Mouse (Mus musculus): ENCODE results near the gene Lmf1. TPM values are rescaled to one million over a fixed set of nuclear protein-coding genes. Genes with fewer than 3 reads are reported as not detected.

Gene Lmf1
- polyA plus RNA-seq, 1 experiment from 2014 or later, result 29.4 TPM

DNA sequence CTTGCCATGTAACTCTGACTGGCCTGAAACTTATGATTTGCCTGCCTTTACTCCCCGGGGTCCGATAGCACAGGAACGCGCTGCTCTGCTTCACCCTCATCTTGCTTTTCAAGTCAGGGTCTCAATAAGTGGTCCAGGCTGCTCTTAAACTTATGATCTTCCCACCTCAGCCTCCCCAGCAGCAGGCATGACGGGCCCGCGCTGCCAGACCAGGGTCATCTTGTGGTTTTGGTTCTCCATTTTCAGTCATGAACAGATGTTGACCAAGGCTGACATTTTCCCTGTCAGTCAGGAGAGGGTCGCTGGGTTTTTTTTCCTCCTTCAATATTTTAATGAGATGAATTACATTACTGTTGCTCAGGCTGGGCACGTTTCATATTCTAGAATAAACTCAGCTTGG lies 66.8 kb downstream of the Lmf1 start:
- no peak for ATAC-seq (ENCODE audit: insufficient number of reproducible peaks, insufficient read depth, low FRiP score, low TSS enrichment)
- no peak overlapping the region for H3K4me2 ChIP-seq (replicated peaks)
- H3K4me1 ChIP-seq, result peaks cover 42% of the 10 kb centered on the region
- no peaks in the 10 kb centered on the region for H3K9me3 ChIP-seq
- no peaks in the 10 kb centered on the region for H3K27me3 ChIP-seq
- WGBS, result 63% methylated on average over 9 of the region's 9 CpGs
- no peak overlapping the region; the same call in 1 of the 2 replicates for H3K27ac ChIP-seq
- peaks cover 23% of the 10 kb centered on the region; the same call in 1 of the 2 replicates for H3K36me3 ChIP-seq
- no peak overlapping the region for H3K4me3 ChIP-seq
- no peak overlapping the region for H3K9ac ChIP-seq

DNA sequence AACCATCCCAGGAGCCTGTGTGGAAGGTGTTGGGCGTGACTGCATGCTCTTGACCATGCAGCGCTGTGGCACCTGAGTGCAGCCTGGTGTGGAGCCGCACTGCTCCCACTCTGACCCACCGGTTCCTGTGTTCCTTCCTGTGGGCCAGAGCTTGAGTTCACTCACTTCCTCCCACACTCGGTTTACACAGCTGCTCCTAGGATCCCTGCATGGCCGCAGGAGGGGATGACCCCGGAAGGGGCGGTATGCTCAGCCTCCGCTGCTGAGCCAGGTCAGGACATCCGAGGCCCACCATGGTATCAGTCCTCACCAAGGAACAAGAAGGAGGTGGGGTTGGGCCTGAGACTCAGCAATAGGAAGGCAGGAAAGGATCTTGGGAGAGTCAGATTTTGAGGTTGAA lies 69.0 kb downstream of the Lmf1 start:
- Histone ChIP-seq H3K27ac (no peak overlapping the region), H3K9me3 (no peaks in the 10 kb centered on the region), H3K4me2 (replicated peaks) (no peak overlapping the region), H3K27me3 (no peaks in the 10 kb centered on the region), H3K4me1 (peaks cover 41% of the 10 kb centered on the region), H3K36me3 (peaks cover 23% of the 10 kb centered on the region; the same call in 1 of the 2 replicates), H3K4me3 (no peak overlapping the region), H3K9ac (no peak overlapping the region)
- 77% methylated on average over 10 of the region's 10 CpGs for WGBS
- no peak for ATAC-seq (ENCODE audit: insufficient number of reproducible peaks, insufficient read depth, low FRiP score, low TSS enrichment)

DNA sequence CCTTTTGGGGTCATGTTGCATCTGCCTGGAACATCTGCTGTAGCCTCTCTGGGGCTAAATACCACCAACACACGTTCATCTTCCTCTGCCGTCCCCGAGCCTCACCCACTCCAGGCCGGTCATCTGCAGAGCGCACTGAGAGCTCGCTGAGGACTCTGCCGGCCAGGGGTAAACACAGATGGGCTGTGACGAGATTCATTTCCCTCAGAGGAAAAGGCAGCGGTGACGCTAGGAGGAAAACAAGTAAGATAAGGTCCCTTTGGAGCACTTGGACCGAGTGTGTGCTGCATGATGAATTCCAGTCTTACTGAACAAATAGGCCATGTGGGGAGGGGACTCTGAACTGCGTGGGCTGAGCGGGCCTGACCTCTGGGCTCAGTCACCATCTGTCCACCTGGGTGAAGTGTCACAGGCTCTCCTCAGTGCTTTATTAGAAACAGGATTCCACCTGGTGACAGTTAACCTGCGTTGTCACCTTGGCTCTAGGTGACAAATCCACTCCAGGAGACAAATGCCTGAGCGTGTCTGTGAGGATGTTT lies 69.9 kb downstream of the Lmf1 start:
- 41% methylated on average over 15 of the region's 15 CpGs for WGBS

DNA sequence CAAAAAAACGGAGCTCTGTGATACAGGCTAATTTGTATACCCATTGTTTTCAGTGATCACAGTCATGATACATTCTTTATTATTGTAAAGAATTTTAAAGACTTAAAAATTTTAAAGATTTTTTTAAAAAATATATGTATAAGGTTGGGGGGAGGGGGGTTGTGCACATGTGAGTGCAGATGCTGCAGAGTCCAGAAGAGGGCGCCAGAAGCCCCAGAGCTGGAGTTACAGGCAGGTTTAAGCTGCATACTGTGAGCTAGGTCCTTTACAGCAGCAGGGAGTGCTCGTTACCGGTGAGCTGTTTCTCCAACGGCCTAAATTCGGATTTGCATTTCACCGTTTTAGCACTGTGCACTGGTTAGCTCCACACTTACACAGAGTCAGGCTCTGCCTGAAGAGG lies 71.8 kb downstream of the Lmf1 start:
- Histone ChIP-seq H3K36me3 (peaks cover 30% of the 10 kb centered on the region; the same call in 1 of the 2 replicates), H3K4me1 (peaks cover 17% of the 10 kb centered on the region), H3K9me3 (no peaks in the 10 kb centered on the region), H3K9ac (no peak overlapping the region), H3K4me2 (replicated peaks) (no peak overlapping the region), H3K27me3 (no peaks in the 10 kb centered on the region), H3K27ac (no peak overlapping the region), H3K4me3 (no peak overlapping the region)
- WGBS, result 84% methylated on average over 7 of the region's 7 CpGs
- no peak for ATAC-seq (ENCODE audit: insufficient number of reproducible peaks, insufficient read depth, low FRiP score, low TSS enrichment)

More for the DNA sequence above, 69.9 kb downstream of the Lmf1 start:
- H3K36me3 ChIP-seq, result peaks cover 23% of the 10 kb centered on the region; the same call in 1 of the 2 replicates
- no peaks in the 10 kb centered on the region for H3K27me3 ChIP-seq
- H3K9ac ChIP-seq, result no peak overlapping the region
- peaks cover 33% of the 10 kb centered on the region for H3K4me1 ChIP-seq
- no peak overlapping the region for H3K27ac ChIP-seq
- no peaks in the 10 kb centered on the region for H3K9me3 ChIP-seq
- ATAC-seq (ENCODE audit: insufficient number of reproducible peaks, insufficient read depth, low FRiP score, low TSS enrichment), result no peak
- H3K4me3 ChIP-seq, result no peak overlapping the region
- no peak overlapping the region for H3K4me2 ChIP-seq (replicated peaks)

DNA sequence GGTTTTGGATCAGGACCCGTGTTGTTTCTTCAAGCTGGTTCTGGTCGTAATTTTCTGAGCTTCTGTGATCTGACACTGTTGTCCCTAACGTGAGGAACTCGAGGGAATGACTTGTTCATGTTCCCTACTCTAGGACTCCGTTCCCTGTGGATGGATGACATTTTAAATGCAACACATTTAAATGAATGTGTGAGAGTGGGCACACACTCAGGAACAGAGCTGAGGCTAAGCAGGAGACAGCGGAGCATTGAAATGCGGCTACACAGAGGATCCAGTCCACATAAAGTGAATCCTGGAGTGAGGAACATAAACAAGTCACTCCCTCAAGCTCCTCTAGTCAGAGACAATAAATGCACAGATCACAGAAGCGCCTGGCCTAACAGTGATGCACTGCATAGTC lies 73.4 kb downstream of the Lmf1 start:
- WGBS, result 86% methylated on average over 8 of the region's 8 CpGs
- no peaks in the 10 kb centered on the region for H3K9me3 ChIP-seq
- no peaks in the 10 kb centered on the region for H3K27me3 ChIP-seq
- peaks cover 36% of the 10 kb centered on the region for H3K36me3 ChIP-seq
- ATAC-seq (ENCODE audit: insufficient number of reproducible peaks, insufficient read depth, low FRiP score, low TSS enrichment), result no peak
- H3K27ac ChIP-seq, result no peak overlapping the region
- peaks cover 29% of the 10 kb centered on the region for H3K4me1 ChIP-seq
- H3K4me3 ChIP-seq, result no peak overlapping the region
- H3K4me2 ChIP-seq (replicated peaks), result no peak overlapping the region
- H3K9ac ChIP-seq, result no peak overlapping the region

DNA sequence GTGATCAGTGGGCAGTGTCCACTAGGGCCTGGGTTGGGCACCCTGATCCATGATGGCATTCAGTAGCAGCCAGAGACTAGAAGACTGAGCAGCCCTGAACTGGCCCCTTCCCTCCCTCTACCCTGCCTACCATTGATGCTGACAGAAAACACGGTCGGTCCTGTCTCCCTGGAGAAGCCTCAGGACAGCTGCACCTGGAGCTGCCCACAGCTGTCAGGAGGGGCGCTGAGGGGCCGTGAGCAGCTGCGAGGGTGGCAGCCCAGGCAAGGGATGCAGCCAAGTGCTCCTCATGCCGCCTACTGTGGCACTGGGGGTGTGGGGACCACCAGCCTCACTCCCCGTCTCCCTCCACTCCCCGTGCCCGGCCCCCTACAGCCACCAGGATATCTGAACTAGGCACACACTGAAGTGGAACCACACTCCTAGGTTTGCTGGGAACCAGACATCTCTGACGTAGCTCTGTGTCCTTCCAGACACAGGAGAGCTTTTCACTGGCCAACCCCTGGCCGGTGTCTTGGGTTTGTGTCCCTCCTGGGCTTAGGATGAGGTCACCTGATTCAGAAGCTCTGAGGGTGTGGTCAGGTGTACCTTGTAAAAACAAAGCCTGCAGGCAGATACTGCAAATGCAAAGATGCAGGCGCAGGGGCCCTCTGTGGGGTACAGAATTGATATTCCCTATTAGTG lies 77.4 kb downstream of the Lmf1 start:
- Histone ChIP-seq H3K36me3 (peaks cover 32% of the 10 kb centered on the region), H3K4me1 (peaks cover 16% of the 10 kb centered on the region), H3K9me3 (no peaks in the 10 kb centered on the region), H3K4me2 (replicated peaks) (no peak overlapping the region), H3K4me3 (no peak overlapping the region), H3K27ac (peak overlapping the region; percentile 25; the same call in 1 of the 2 replicates), H3K27me3 (no peaks in the 10 kb centered on the region), H3K9ac (no peak overlapping the region)
- 68% methylated on average over 12 of the region's 12 CpGs for WGBS
- peak; percentile 38; the same call in 1 of the 2 replicates for ATAC-seq (ENCODE audit: insufficient number of reproducible peaks, insufficient read depth, low FRiP score, low TSS enrichment)

DNA sequence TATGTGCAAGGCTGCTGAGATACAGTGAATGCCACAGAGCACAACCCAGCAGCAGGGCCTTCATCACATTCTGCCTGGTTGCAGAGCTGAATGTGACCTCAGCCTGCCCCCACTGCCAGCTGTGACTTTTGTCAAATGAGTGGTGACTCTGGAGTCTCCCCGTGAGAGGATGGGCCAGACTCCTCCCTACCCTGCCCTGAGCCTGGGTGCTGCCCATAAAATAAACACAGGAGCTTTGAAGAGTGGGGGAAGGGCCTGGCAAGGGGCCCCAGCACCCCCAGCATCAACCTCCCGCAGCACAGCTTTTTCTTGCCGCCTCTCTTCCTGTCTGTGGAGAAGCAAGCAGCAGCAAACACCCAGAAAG lies 77.9 kb downstream of the Lmf1 start:
- H3K9ac ChIP-seq, result no peak overlapping the region
- 51% methylated on average over 3 of the region's 3 CpGs for WGBS
- H3K9me3 ChIP-seq, result no peaks in the 10 kb centered on the region
- H3K36me3 ChIP-seq, result peaks cover 32% of the 10 kb centered on the region
- H3K27me3 ChIP-seq, result no peaks in the 10 kb centered on the region
- no peak overlapping the region for H3K4me2 ChIP-seq (replicated peaks)
- H3K27ac ChIP-seq, result peak overlapping the region; percentile 25
- ATAC-seq (ENCODE audit: insufficient number of reproducible peaks, insufficient read depth, low FRiP score, low TSS enrichment), result peak; percentile 48; the same call in 1 of the 2 replicates
- no peak overlapping the region for H3K4me3 ChIP-seq
- H3K4me1 ChIP-seq, result peaks cover 16% of the 10 kb centered on the region

DNA sequence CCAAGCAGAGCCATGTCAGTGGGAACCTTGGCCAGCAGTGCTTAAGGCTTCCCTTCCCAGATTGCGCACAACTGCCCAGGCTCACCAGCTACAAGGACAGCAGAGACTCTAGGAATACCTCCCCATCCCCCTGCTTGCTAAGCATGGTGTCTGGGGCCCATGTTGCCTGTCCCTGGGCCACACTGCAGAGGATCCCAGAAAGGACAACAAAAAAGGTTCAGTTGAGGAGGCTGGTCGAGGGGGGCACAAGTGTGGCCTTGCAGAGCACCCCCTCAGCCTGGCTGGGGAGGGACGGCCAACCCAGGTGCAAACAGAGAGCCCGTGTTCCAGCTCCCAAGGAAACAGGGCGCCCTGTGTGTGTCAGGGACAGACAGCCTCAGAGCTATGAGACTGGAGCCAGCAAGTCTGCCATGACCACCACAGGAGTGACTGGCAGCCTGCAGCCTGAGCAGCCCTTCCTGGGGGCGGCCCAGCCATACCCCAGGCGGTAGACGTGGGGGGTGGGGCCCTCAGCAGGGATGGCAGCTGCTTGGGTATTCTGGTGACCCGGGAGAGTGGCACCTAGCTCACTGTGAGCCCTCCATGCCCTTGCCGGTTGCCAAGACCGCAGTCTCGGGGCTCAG lies 84.4 kb downstream of the Lmf1 start:
- Histone ChIP-seq H3K9ac (no peak overlapping the region), H3K9me3 (no peaks in the 10 kb centered on the region), H3K4me3 (no peak overlapping the region), H3K36me3 (peaks cover 11% of the 10 kb centered on the region; the same call in 1 of the 2 replicates), H3K4me1 (peaks cover 10% of the 10 kb centered on the region), H3K4me2 (replicated peaks) (no peak overlapping the region), H3K27me3 (no peaks in the 10 kb centered on the region), H3K27ac (peak overlapping the region; percentile 26; the same call in 1 of the 2 replicates)
- 51% methylated on average over 12 of the region's 12 CpGs for WGBS
- peak; percentile 71; the same call in 1 of the 2 replicates for ATAC-seq (ENCODE audit: insufficient number of reproducible peaks, insufficient read depth, low FRiP score, low TSS enrichment)

DNA sequence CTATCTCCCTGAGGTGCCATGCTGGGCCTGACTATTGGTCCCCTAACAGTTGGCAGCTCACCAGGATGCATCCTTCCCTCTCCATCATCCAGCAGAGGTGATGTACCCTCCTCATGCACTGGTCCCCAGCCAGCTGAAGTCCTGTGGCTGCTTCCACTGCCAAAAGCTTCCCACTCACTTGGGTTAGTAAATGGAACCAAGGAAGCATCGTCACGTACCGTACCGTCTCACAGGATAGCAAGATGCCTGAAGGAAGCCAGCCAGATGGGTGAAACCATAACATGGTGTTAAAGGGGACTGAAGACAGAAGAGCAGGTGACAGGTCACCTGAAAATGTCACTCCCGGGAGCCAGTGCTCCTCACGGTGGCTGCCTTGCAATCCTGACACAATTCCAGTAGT lies 86.6 kb downstream of the Lmf1 start:
- Histone ChIP-seq H3K36me3 (peaks cover 7% of the 10 kb centered on the region; the same call in 1 of the 2 replicates), H3K9ac (no peak overlapping the region), H3K4me2 (replicated peaks) (no peak overlapping the region), H3K27ac (no peak overlapping the region), H3K4me3 (no peak overlapping the region), H3K27me3 (no peaks in the 10 kb centered on the region), H3K9me3 (no peaks in the 10 kb centered on the region), H3K4me1 (peaks cover 10% of the 10 kb centered on the region)
- ATAC-seq (ENCODE audit: insufficient number of reproducible peaks, insufficient read depth, low FRiP score, low TSS enrichment), result no peak
- WGBS, result 87% methylated on average over 6 of the region's 6 CpGs

DNA sequence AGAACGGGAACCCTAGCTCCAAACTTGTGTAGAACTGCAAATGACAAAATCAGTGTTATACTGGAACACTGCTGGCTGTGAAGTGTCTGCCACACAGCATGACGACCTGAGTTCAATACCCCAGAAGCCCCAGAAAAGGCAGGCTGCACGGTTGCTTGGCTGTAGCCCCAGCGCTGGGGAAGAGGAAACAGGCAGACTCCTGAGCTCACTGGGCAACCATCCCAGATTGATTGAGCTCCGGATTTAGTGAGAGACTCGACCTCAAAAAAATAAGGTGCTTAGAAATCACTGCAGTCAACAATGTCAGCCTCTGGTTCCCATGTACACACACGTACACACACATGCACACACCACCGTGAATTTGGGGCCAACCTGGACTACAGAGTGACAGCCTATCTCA lies 87.0 kb downstream of the Lmf1 start:
- Histone ChIP-seq H3K4me1 (peaks cover 10% of the 10 kb centered on the region), H3K27me3 (no peaks in the 10 kb centered on the region), H3K9me3 (no peaks in the 10 kb centered on the region), H3K4me2 (replicated peaks) (no peak overlapping the region), H3K4me3 (no peak overlapping the region), H3K27ac (no peak overlapping the region), H3K9ac (no peak overlapping the region), H3K36me3 (0 out of 2 replicates have a peak, but pooled peaks cover 3% of the 10 kb centered on the region)
- WGBS, result 75% methylated on average over 8 of the region's 8 CpGs
- no peak for ATAC-seq (ENCODE audit: insufficient number of reproducible peaks, insufficient read depth, low FRiP score, low TSS enrichment)

DNA sequence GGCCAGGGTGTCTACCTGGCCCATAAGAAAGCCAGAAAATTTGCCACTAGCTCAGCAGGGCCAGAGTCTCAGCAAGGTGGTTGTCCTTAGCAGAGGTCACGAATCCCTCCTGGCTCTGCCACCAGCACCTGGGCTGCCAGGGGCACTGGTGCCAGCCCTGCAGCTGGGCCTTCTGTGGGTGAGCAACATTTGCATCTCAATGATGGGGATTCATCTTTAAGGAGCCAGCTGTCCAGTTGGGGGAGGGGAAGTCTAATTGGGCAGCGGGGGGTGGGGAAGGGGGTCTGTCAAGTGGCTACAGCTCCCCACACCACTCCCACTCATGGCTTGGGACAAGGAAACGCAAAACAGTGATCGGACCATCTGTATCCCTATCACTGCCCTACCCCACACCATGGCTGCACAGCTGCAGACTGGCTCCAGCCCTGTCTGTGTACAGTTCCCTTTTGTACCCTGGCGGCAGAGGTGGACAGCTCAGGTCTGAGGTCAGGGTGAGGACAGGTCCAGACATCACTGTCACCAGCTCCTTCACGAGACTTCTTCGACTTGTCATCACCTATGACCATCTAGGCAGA lies 89.7 kb downstream of the Lmf1 start:
- Histone ChIP-seq H3K4me1 (peaks cover 2% of the 10 kb centered on the region), H3K9me3 (no peaks in the 10 kb centered on the region), H3K9ac (no peak overlapping the region), H3K4me2 (replicated peaks) (no peak overlapping the region), H3K27me3 (no peaks in the 10 kb centered on the region), H3K4me3 (no peak overlapping the region), H3K36me3 (no peaks in the 10 kb centered on the region), H3K27ac (no peak overlapping the region)
- ATAC-seq (ENCODE audit: insufficient number of reproducible peaks, insufficient read depth, low FRiP score, low TSS enrichment), result no peak
- 70% methylated on average over 7 of the region's 7 CpGs for WGBS

DNA sequence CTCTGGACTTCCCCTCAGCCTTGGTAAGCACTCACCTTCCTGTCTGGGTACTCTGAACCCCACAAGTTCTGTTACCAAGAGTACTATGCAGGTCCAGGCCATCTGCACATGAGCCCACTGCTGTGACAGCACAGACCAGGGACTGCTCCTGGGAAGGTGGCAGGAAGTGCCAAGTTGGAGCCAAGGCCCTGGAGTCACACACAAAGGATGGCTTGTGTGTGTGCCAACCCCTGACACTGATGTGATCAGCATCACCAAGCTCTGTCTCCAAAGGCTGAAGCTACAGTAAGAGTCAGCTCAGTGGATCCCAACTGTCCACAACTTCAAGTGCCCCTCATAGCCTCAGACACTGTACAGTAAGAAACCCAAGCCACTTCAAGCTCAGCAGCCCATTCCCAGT lies 94.1 kb downstream of the Lmf1 start:
- Histone ChIP-seq H3K4me1 (no peaks in the 10 kb centered on the region), H3K9ac (no peak overlapping the region), H3K9me3 (no peaks in the 10 kb centered on the region; the same call in 1 of the 2 replicates), H3K27ac (no peak overlapping the region), H3K27me3 (no peaks in the 10 kb centered on the region), H3K4me3 (no peak overlapping the region), H3K4me2 (replicated peaks) (no peak overlapping the region), H3K36me3 (no peaks in the 10 kb centered on the region)
- no peak for ATAC-seq (ENCODE audit: insufficient number of reproducible peaks, insufficient read depth, low FRiP score, low TSS enrichment)
